Comparison of ENCODE assay signal across 9 mouse cellular contexts in the genomic region with DNA sequence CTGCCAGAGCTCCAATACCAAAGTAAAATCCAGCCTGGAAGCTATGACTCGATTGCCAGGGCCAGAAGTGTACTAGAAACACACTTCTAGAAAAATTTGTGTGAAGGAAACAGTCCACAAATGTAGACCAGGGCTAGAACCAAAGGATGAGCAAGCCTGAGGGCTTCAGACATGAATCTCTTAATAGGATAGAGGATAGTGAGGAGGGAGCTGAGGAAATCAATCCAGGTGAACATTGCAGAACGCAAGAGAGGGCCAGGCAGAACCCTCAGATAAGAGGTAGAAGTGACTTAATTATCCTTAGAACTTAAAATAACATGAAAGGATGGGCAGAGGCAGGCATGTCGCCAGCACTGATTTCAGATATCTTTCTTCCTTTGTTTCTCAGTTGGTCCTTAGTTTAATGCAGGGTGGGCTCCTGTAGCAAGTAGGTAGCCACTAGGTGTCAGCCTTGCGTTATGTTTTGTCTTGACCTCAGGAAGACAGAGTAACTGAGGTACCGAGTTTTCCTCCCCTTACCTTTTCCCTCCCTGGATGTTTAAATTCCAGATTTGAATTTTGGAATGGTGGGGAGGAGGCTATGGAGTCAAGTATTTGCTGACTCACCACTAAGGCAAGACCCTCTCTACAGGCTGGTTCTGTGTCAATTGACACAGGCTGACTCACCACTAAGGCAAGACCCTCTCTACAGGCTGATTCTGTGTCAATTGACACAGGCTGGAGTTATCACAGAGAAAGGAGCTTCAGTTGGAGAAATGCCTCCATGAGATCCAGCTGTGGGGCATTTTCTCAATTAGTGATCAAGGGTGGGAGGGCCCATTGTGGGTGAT. TPM values are rescaled to one million over a fixed set of nuclear protein-coding genes. Genes with fewer than 3 reads are reported as not detected.
DNase-seq lines count a peak whose midpoint lies in the region; ATAC-seq lines count a peak whose summit lies in the region.
"Had no signal": no experiment of that assay in that cellular context is flagged by ENCODE, and none has a peak within 500 bp of the region (broad histone marks: within the 10 kb centered on the region; RNA-seq: fewer than 3 reads in every experiment).

No protein-coding gene starts in this region.

- WGBS in liver, embryonic 12.5 days (ENCODE audit: insufficient replicate concordance): 21% methylated on average over 5 of the region's 5 CpGs
- WGBS in intestine, embryonic 14.5 days: 31% methylated on average over 5 of the region's 5 CpGs
- 28% methylated on average over 5 of the region's 5 CpGs for WGBS in limb, embryonic 10.5 days
- 29% methylated on average over 5 of the region's 5 CpGs for WGBS in midbrain, embryonic 15.5 days
- 22% methylated on average over 5 of the region's 5 CpGs for WGBS in stomach, embryonic 16.5 days

- ATAC-seq in liver, embryonic 12.5 days: no peak; the same call in 1 of the 2 replicates
- peak; percentile 55 for ATAC-seq in intestine, embryonic 14.5 days (replicated peaks; ENCODE audit: low FRiP score, low TSS enrichment, low read depth)
- ATAC-seq in midbrain, embryonic 15.5 days (replicated peaks): peak; percentile 92
- peak; percentile 40; the same call in 1 of the 2 replicates for ATAC-seq in stomach, embryonic 16.5 days (ENCODE audit: insufficient read depth, low FRiP score)

- no peaks in the 10 kb centered on the region; the same call in 1 of the 2 replicates for H3K36me3 ChIP-seq in liver, embryonic 12.5 days
- no peaks in the 10 kb centered on the region for H3K36me3 ChIP-seq in intestine, embryonic 14.5 days (ENCODE audit: control insufficient read depth, insufficient read depth, low read length)
- H3K36me3 ChIP-seq in limb, embryonic 10.5 days: peaks cover 9% of the 10 kb centered on the region
- no peaks in the 10 kb centered on the region for H3K36me3 ChIP-seq in midbrain, embryonic 15.5 days (replicated peaks)
- H3K36me3 ChIP-seq in stomach, embryonic 16.5 days (ENCODE audit: control insufficient read depth, insufficient read depth, low read length): peaks cover 5% of the 10 kb centered on the region; the same call in 1 of the 2 replicates

- H3K27me3 ChIP-seq in liver, embryonic 12.5 days (replicated peaks): no peaks in the 10 kb centered on the region
- no peaks in the 10 kb centered on the region for H3K27me3 ChIP-seq in intestine, embryonic 14.5 days (replicated peaks; ENCODE audit: control insufficient read depth, insufficient read depth, low read length)
- no peaks in the 10 kb centered on the region for H3K27me3 ChIP-seq in limb, embryonic 10.5 days (ENCODE audit: low read depth, poor library complexity, severe bottlenecking)
- no peaks in the 10 kb centered on the region for H3K27me3 ChIP-seq in midbrain, embryonic 15.5 days (replicated peaks)
- H3K27me3 ChIP-seq in stomach, embryonic 16.5 days (ENCODE audit: control insufficient read depth, insufficient read depth, low read length): no peaks in the 10 kb centered on the region
- H3K27me3 ChIP-seq: liver, embryonic 13.5 days had no signal

- no peaks in the 10 kb centered on the region for H3K9me3 ChIP-seq in liver, embryonic 12.5 days (replicated peaks)
- H3K9me3 ChIP-seq in intestine, embryonic 14.5 days (ENCODE audit: control insufficient read depth, low read length): no peaks in the 10 kb centered on the region
- H3K9me3 ChIP-seq in limb, embryonic 10.5 days (replicated peaks): no peaks in the 10 kb centered on the region
- H3K9me3 ChIP-seq in midbrain, embryonic 15.5 days: no peaks in the 10 kb centered on the region
- no peaks in the 10 kb centered on the region for H3K9me3 ChIP-seq in stomach, embryonic 16.5 days (replicated peaks; ENCODE audit: control insufficient read depth, low read length)
- H3K9me3 ChIP-seq: liver, embryonic 13.5 days had no signal

- H3K4me3 ChIP-seq in liver, embryonic 12.5 days: no peak overlapping the region
- no peak overlapping the region for H3K4me3 ChIP-seq in intestine, embryonic 14.5 days (ENCODE audit: low read depth, low read length)
- H3K4me3 ChIP-seq in limb, embryonic 10.5 days: no peak overlapping the region
- no peak overlapping the region for H3K4me3 ChIP-seq in midbrain, embryonic 15.5 days
- H3K4me3 ChIP-seq in stomach, embryonic 16.5 days (replicated peaks; ENCODE audit: low read length): no peak overlapping the region
- H3K4me3 ChIP-seq: liver, embryonic 13.5 days had no signal

- no peaks in the 10 kb centered on the region for H3K4me1 ChIP-seq in liver, embryonic 12.5 days
- no peaks in the 10 kb centered on the region for H3K4me1 ChIP-seq in intestine, embryonic 14.5 days (replicated peaks; ENCODE audit: control insufficient read depth, insufficient read depth, low read length)
- H3K4me1 ChIP-seq in limb, embryonic 10.5 days: no peaks in the 10 kb centered on the region
- no peaks in the 10 kb centered on the region for H3K4me1 ChIP-seq in midbrain, embryonic 15.5 days
- H3K4me1 ChIP-seq in stomach, embryonic 16.5 days (ENCODE audit: control insufficient read depth, insufficient read depth, low read length): no peaks in the 10 kb centered on the region
- H3K4me1 ChIP-seq: liver, embryonic 13.5 days had no signal

- no peak overlapping the region for H3K4me2 ChIP-seq in liver, embryonic 12.5 days
- H3K4me2 ChIP-seq in intestine, embryonic 14.5 days (ENCODE audit: low read length): no peak overlapping the region
- H3K4me2 ChIP-seq in midbrain, embryonic 15.5 days: no peak overlapping the region
- no peak overlapping the region for H3K4me2 ChIP-seq in stomach, embryonic 16.5 days (ENCODE audit: low read depth, low read length)
- H3K4me2 ChIP-seq: liver, embryonic 13.5 days had no signal

- H3K27ac ChIP-seq in liver, embryonic 12.5 days: no peak overlapping the region
- H3K27ac ChIP-seq in intestine, embryonic 14.5 days (ENCODE audit: low read depth): no peak overlapping the region
- H3K27ac ChIP-seq in limb, embryonic 10.5 days: no peak overlapping the region
- H3K27ac ChIP-seq in midbrain, embryonic 15.5 days: no peak overlapping the region
- no peak overlapping the region for H3K27ac ChIP-seq in stomach, embryonic 16.5 days (ENCODE audit: low read length)
- H3K27ac ChIP-seq: liver, embryonic 13.5 days had no signal

- peak; percentile 41 for DNase-seq in liver
- DNase-seq in cerebellum, adult 9-10 months: peak; percentile 31
- peak; percentile 7 to 24 for DNase-seq in frontal cortex, postnatal 25 days (ENCODE audit: low spot score in 2 of 2)
- peak; percentile 67 for DNase-seq in intestine, embryonic 14.5 days (ENCODE audit: low spot score)
- DNase-seq in limb, embryonic 10.5 days (ENCODE audit: low spot score): peak; percentile 55
- DNase-seq: liver, embryonic 13.5 days had no signal

- H3K9ac ChIP-seq in liver, embryonic 12.5 days: no peak overlapping the region
- H3K9ac ChIP-seq in intestine, embryonic 14.5 days (ENCODE audit: low read length): no peak overlapping the region
- no peak overlapping the region for H3K9ac ChIP-seq in midbrain, embryonic 15.5 days
- H3K9ac ChIP-seq in stomach, embryonic 16.5 days (ENCODE audit: low read length): no peak overlapping the region
- H3K9ac ChIP-seq: liver, embryonic 13.5 days had no signal

RNA-seq across cellular contexts. Expression of a gene that starts 52.2 kb away (rescaled TPM):
- polyA plus RNA-seq in liver, embryonic 12.5 days (2016; fragmentation: Nextera tagmentation; extraction: Ambion mirVana): 0.68 and 0.77 TPM in 2 replicates
- 0.23 and 0.42 TPM in 2 replicates for polyA plus RNA-seq in intestine, embryonic 14.5 days (2014; fragmentation: Nextera tagmentation; extraction: Ambion mirVana)
- polyA plus RNA-seq in limb, embryonic 10.5 days (2016; fragmentation: Nextera tagmentation; extraction: Ambion mirVana): 0.13 TPM in 1 of 2 replicates, not detected in the other
- polyA plus RNA-seq in midbrain, embryonic 15.5 days (2015; fragmentation: Nextera tagmentation; extraction: Ambion mirVana): 10.6 and 12.4 TPM in 2 replicates
- 1.7 and 2.0 TPM in 2 replicates for polyA plus RNA-seq in stomach, embryonic 16.5 days (2015; fragmentation: Nextera tagmentation; extraction: Ambion mirVana)

Comparison
In these comparisons a context has a peak if more than half of its experiments do, and no peak if none do; other contexts are left out.
1. DNase-seq: peak in every context shown above with its lines; median percentile 67 in intestine, embryonic 14.5 days; 55 in limb, embryonic 10.5 days; 41 in liver; 31 in cerebellum, adult 9-10 months; 16 in frontal cortex, postnatal 25 days.